Mouse (Mus musculus): ENCODE measurements around the gene Grasp. TPM values are rescaled to one million over a fixed set of nuclear protein-coding genes. Genes with fewer than 3 reads are reported as not detected.

Gene Grasp
- polyA plus RNA-seq, 1 experiment from 2014 or later = 1.1 TPM

DNA sequence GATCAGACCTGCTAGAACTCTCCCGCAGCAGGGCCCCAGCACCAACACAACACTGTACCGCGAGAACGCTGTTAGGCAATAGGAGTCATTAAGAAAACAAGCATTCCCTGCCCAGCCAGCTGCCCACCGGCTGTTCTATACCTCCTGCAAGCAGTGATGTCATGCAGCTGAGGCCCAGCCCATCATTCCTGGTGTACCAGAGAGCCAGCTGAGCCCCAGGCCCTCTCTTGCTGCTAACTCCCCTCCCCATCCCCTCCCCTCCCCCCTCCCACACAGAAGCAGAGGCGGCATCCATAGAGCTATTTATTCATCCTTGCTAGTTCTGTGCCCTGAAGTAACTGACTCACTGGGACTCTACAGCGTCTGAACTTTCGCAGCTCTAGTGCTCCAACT is 3.1 kb upstream of the Grasp start:
- peaks cover 13% of the 10 kb centered on the region for H3K4me1 ChIP-seq (ENCODE audit: control insufficient read depth, insufficient read depth, low read depth, low read length)
- no peak overlapping the region for H3K9ac ChIP-seq (ENCODE audit: low read depth, low read length)
- no peak overlapping the region for H3K4me3 ChIP-seq (ENCODE audit: low read length)
- no peak overlapping the region for H3K27ac ChIP-seq (ENCODE audit: low read depth, low read length)
- no peaks in the 10 kb centered on the region for H3K36me3 ChIP-seq (ENCODE audit: control insufficient read depth, insufficient read depth, low read length)
- no peaks in the 10 kb centered on the region for H3K9me3 ChIP-seq (ENCODE audit: control insufficient read depth, low read length)
- H3K4me2 ChIP-seq (ENCODE audit: low read length) = no peak overlapping the region
- WGBS = 7% methylated on average over 8 of the region's 8 CpGs
- no peaks in the 10 kb centered on the region for H3K27me3 ChIP-seq (replicated peaks; ENCODE audit: control insufficient read depth, insufficient read depth, low read length)
- ATAC-seq = no peak

DNA sequence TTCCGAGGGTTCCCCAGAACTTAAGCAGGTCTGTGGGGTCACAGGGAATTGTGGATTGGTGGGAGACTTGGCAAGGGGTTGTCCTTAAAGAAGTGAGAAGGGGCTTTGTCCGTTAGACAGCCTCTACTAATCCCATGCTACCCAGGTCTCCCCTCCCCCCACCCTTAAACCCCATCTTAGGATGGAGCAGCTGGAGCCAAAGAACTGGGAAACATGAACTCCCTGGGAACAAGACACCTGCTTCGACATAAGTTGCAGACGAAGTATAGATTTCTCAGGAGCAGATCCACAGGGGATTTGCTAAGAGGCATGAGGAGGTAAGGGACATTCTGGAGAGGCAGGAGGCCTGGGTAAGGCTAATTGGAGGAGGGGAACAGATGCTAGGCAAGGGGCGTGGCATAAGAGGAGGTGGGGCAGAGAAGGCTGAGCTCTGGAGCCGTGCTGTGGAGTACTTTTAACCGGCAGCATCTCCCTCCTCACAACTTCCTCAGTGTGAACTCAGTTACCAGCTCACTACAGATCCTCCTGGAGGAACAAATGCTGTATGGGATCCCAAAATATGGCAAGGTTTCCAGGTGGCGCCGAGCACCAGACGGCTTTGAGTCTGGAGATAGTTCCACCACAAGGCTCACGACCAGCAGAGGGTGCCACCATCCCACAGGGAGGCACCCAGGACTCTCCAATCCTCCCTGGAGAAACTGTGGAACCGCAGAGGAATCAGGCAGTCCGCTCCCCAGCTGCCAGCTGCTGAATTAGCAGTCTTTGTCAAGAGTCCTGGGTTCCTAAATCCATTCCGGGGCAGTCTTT is 2.5 kb upstream of the Grasp start:
- 6% methylated on average over 14 of the region's 14 CpGs for WGBS
- Histone ChIP-seq H3K27me3 (replicated peaks; ENCODE audit: control insufficient read depth, insufficient read depth, low read length) (no peaks in the 10 kb centered on the region), H3K4me3 (ENCODE audit: low read length) (peak overlapping the region; percentile 20; the same call in 1 of the 2 replicates), H3K9me3 (ENCODE audit: control insufficient read depth, low read length) (no peaks in the 10 kb centered on the region), H3K9ac (ENCODE audit: low read depth, low read length) (0 out of 2 replicates have a peak overlapping the region, but pooled peaks have one; percentile 14), H3K36me3 (ENCODE audit: control insufficient read depth, insufficient read depth, low read length) (no peaks in the 10 kb centered on the region), H3K4me2 (ENCODE audit: low read length) (peak overlapping the region; percentile 48), H3K4me1 (ENCODE audit: control insufficient read depth, insufficient read depth, low read depth, low read length) (peaks cover 13% of the 10 kb centered on the region), H3K27ac (ENCODE audit: low read depth, low read length) (no peak overlapping the region)
- ATAC-seq = peak; percentile 53; the same call in 1 of the 2 replicates

GRCm38 (mm10) chr15:101222897-101223482 is 998 bp upstream of the Grasp start:
- H3K36me3 ChIP-seq (ENCODE audit: control insufficient read depth, insufficient read depth, low read length) = no peaks in the 10 kb centered on the region
- no peak overlapping the region; the same call in 1 of the 2 replicates for H3K9ac ChIP-seq (ENCODE audit: low read depth, low read length)
- no peak overlapping the region for H3K27ac ChIP-seq (ENCODE audit: low read depth, low read length)
- WGBS = 43% methylated on average over 13 of the region's 13 CpGs
- H3K27me3 ChIP-seq (replicated peaks; ENCODE audit: control insufficient read depth, insufficient read depth, low read length) = no peaks in the 10 kb centered on the region
- H3K9me3 ChIP-seq (ENCODE audit: control insufficient read depth, low read length) = no peaks in the 10 kb centered on the region
- peaks cover 13% of the 10 kb centered on the region for H3K4me1 ChIP-seq (ENCODE audit: control insufficient read depth, insufficient read depth, low read depth, low read length)
- no peak overlapping the region; the same call in 1 of the 2 replicates for H3K4me2 ChIP-seq (ENCODE audit: low read length)
- ATAC-seq = no peak
- H3K4me3 ChIP-seq (ENCODE audit: low read length) = no peak overlapping the region

DNA sequence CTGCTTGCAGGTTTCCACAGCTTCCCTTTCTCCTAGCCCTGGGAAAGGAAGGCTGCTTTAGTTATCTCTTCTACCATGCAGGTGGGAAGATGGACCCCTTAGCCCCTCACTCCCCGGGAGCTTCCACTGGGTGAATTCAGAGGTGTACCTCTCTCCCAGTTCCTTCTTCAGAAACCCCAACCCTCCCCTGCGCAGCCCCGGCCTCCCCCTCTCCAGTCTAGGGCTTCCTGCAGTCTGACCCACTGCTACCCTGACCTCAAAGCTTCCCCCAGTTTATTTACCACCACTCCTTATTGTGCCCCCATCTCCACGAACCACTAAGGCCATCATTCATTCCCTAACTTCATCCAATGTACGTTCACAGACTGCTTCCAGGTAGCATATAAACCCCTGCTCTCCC is 392 bp upstream of the Grasp start:
- peak; percentile 12 for ATAC-seq
- Histone ChIP-seq H3K9ac (ENCODE audit: low read depth, low read length) (peak overlapping the region; percentile 86), H3K36me3 (ENCODE audit: control insufficient read depth, insufficient read depth, low read length) (no peaks in the 10 kb centered on the region), H3K4me3 (ENCODE audit: low read length) (peak overlapping the region; percentile 74), H3K9me3 (ENCODE audit: control insufficient read depth, low read length) (no peaks in the 10 kb centered on the region), H3K4me2 (ENCODE audit: low read length) (peak overlapping the region; percentile 99), H3K27ac (ENCODE audit: low read depth, low read length) (no peak overlapping the region), H3K27me3 (replicated peaks; ENCODE audit: control insufficient read depth, insufficient read depth, low read length) (no peaks in the 10 kb centered on the region), H3K4me1 (ENCODE audit: control insufficient read depth, insufficient read depth, low read depth, low read length) (peaks cover 13% of the 10 kb centered on the region)
- WGBS = 9% methylated on average over 5 of the region's 5 CpGs

DNA sequence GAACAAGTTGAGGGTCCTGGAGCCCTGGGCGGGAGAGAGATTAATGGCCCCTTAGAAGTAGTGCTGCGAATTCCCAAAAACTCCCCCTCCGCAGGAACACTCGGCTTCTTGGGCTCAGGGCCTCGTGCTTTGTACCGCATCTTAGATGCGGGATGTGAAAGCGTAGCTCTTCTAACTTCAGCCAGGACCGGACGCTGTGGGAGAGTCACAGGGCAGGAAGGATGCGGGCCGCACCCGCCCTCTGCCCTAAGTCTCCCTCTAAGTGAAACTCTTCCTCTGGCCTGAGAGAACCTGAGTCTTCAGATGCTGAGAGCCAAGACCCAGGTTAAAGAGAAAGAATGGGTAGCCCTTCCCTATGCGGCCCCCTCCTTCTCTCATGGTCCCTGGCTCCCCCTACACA is 989 bp downstream of the Grasp start:
- no peaks in the 10 kb centered on the region for H3K36me3 ChIP-seq (ENCODE audit: control insufficient read depth, insufficient read depth, low read length)
- peak overlapping the region; percentile 74 for H3K4me3 ChIP-seq (ENCODE audit: low read length)
- no peaks in the 10 kb centered on the region for H3K27me3 ChIP-seq (replicated peaks; ENCODE audit: control insufficient read depth, insufficient read depth, low read length)
- peak overlapping the region; percentile 99 for H3K4me2 ChIP-seq (ENCODE audit: low read length)
- 7% methylated on average over 14 of the region's 14 CpGs for WGBS
- peak overlapping the region; percentile 86 for H3K9ac ChIP-seq (ENCODE audit: low read depth, low read length)
- H3K4me1 ChIP-seq (ENCODE audit: control insufficient read depth, insufficient read depth, low read depth, low read length) = peaks cover 13% of the 10 kb centered on the region
- no peak for ATAC-seq
- peak overlapping the region; percentile 42 for H3K27ac ChIP-seq (ENCODE audit: low read depth, low read length)
- H3K9me3 ChIP-seq (ENCODE audit: control insufficient read depth, low read length) = no peaks in the 10 kb centered on the region

- H3K4me2 ChIP-seq (ENCODE audit: low read length) = no peak overlapping the region
- no peak for ATAC-seq
- WGBS = 14% methylated on average over 7 of the region's 7 CpGs
- H3K4me3 ChIP-seq (ENCODE audit: low read length) = no peak overlapping the region
- no peaks in the 10 kb centered on the region for H3K9me3 ChIP-seq (ENCODE audit: control insufficient read depth, low read length)
- peaks cover 7% of the 10 kb centered on the region for H3K4me1 ChIP-seq (ENCODE audit: control insufficient read depth, insufficient read depth, low read depth, low read length)
- H3K27me3 ChIP-seq (replicated peaks; ENCODE audit: control insufficient read depth, insufficient read depth, low read length) = no peaks in the 10 kb centered on the region
- no peak overlapping the region for H3K27ac ChIP-seq (ENCODE audit: low read depth, low read length)
- H3K9ac ChIP-seq (ENCODE audit: low read depth, low read length) = no peak overlapping the region
- 0 out of 2 replicates have a peak, but pooled peaks cover 2% of the 10 kb centered on the region for H3K36me3 ChIP-seq (ENCODE audit: control insufficient read depth, insufficient read depth, low read length)
These were observed 4.0 kb downstream of the Grasp start for GRCm38 (mm10) chr15:101227971-101228370.

DNA sequence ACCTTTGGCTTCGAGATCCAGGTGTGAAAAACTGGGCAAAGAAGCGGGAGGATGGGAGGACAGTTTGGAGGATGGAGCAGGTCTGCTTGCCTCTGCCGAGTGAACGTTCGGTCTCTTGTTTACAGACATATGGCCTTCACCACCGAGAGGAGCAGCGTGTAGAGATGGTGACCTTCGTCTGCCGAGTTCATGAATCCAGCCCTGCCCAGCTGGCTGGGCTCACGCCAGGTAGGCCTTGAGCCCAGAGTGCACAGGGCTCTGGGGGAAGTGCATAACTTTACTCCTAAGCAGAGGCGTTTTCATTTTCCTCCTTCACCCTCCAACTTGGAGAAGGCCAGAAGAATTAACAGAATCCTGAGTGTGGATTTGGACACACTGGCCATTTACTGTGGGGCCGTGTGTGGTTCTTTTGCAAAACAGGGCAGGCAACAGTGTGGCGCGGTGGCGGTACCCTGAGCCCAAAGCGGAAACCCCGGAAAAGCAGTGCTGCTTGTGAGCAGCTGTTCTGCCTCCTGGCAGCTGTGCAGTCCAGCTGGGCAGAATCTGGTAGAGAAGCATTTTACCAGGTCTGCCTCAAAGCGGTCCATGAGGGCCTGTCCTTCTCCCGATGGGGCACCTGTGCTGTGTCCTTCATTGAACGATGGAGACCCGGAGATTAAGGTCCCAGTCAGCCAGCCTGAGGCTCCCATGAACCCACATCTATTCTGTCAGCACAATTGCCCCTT is 5.0 kb downstream of the Grasp start:
- Histone ChIP-seq H3K27me3 (replicated peaks; ENCODE audit: control insufficient read depth, insufficient read depth, low read length) (no peaks in the 10 kb centered on the region), H3K9ac (ENCODE audit: low read depth, low read length) (no peak overlapping the region), H3K36me3 (ENCODE audit: control insufficient read depth, insufficient read depth, low read length) (0 out of 2 replicates have a peak, but pooled peaks cover 2% of the 10 kb centered on the region), H3K4me2 (ENCODE audit: low read length) (no peak overlapping the region), H3K27ac (ENCODE audit: low read depth, low read length) (no peak overlapping the region), H3K9me3 (ENCODE audit: control insufficient read depth, low read length) (no peaks in the 10 kb centered on the region), H3K4me3 (ENCODE audit: low read length) (no peak overlapping the region), H3K4me1 (ENCODE audit: control insufficient read depth, insufficient read depth, low read depth, low read length) (peaks cover 7% of the 10 kb centered on the region)
- no peak for ATAC-seq
- WGBS = 89% methylated on average over 21 of the region's 21 CpGs

GRCm38 (mm10) chr15:101230503-101230902 is 6.5 kb downstream of the Grasp start:
- Histone ChIP-seq H3K9ac (ENCODE audit: low read depth, low read length) (no peak overlapping the region), H3K4me3 (ENCODE audit: low read length) (no peak overlapping the region), H3K4me1 (ENCODE audit: control insufficient read depth, insufficient read depth, low read depth, low read length) (no peaks in the 10 kb centered on the region; the same call in 1 of the 2 replicates), H3K36me3 (ENCODE audit: control insufficient read depth, insufficient read depth, low read length) (0 out of 2 replicates have a peak, but pooled peaks cover 2% of the 10 kb centered on the region), H3K27ac (ENCODE audit: low read depth, low read length) (no peak overlapping the region), H3K9me3 (ENCODE audit: control insufficient read depth, low read length) (no peaks in the 10 kb centered on the region), H3K27me3 (replicated peaks; ENCODE audit: control insufficient read depth, insufficient read depth, low read length) (no peaks in the 10 kb centered on the region), H3K4me2 (ENCODE audit: low read length) (no peak overlapping the region)
- no peak for ATAC-seq
- 96% methylated on average over 19 of the region's 19 CpGs for WGBS

Measured in hindbrain, embryonic 16.5 days (tissue).